Mouse (Mus musculus) C2C12 (cell line): ENCODE results near the gene Mrpl33.

Experiments
- CEBPB ChIP-seq: IDR thresholded peaks from one replicate; pipeline ENCODE4 v1.6.1; 2011; ENCODE audit warnings: low read depth, mild to moderate bottlenecking, control low read depth, moderate library complexity
- CTCF ChIP-seq: IDR thresholded peaks from one replicate; pipeline ENCODE4 v1.5.1; 2011; ENCODE audit not compliant: control insufficient read depth, insufficient read depth, insufficient read length
- FOSL1 ChIP-seq: IDR thresholded peaks from one replicate; pipeline ENCODE4 v1.8.0; 2011; ENCODE audit warnings: mild to moderate bottlenecking, low read length; ENCODE audit not compliant: poor library complexity, insufficient read depth, severe bottlenecking
- MAX ChIP-seq: IDR thresholded peaks from one replicate; pipeline ENCODE4 v1.6.1; 2011; ENCODE audit warnings: mild to moderate bottlenecking, control low read depth
- MYOD1 ChIP-seq: IDR thresholded peaks from one replicate; pipeline ENCODE4 v1.6.1; 2011; ENCODE audit warnings: low read depth; ENCODE audit not compliant: control insufficient read depth, insufficient read length
- MYOG ChIP-seq: IDR thresholded peaks from one replicate; pipeline ENCODE4 v1.6.1; 2011; ENCODE audit not compliant: control insufficient read depth, insufficient read length; ENCODE audit errors: extremely low read depth
- USF1 ChIP-seq: IDR thresholded peaks from one replicate; pipeline ENCODE4 v1.6.1; 2011; ENCODE audit warnings: low read depth, mild to moderate bottlenecking, control low read depth, moderate library complexity

- TF ChIP-seq CTCF (no peak), MYOG (no peak), USF1 (no peak), MYOD1 (no peak), MAX (no peak), CEBPB (no peak), FOSL1 (no peak)
These were observed 117.1 kb downstream of the Mrpl33 start for GRCm38 (mm10) chr5:31713841-31714264.
